Mouse (Mus musculus): ENCODE data around the gene Grik4. TPM values are rescaled to one million over a fixed set of nuclear protein-coding genes. Genes with fewer than 3 reads are reported as not detected.
A peak's percentile ranks its signal among the peaks of the same experiment; 100 is the strongest.

The Grik4 gene
- total and polyA plus RNA-seq, 2 experiments from 2014 or later, result 7.7 to 11.9 TPM

DNA sequence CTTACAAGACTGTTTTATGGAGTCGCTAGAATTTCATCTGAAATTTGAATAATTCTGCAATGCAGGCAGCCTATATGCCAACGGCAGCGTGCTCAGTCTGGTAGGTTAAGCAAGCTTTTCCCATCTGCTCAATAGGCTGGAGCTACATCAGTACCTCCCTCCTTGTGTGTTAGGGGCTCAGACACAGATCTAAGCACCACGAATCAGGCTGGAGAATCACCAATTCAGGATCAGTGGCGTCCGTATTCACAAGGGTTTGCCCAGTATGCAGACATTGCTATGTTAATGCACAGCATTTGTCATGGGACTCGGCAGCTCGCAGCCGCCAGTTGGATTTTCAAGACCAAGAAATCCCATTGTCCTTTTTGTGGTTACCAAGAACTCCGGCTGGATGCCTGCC, 399.8 kb downstream of the Grik4 start:
- peak overlapping the region; percentile 66; the same call in 1 of the 2 replicates for H3K27ac ChIP-seq (ENCODE audit: low read depth, low read length)
- no peak overlapping the region for H3K4me2 ChIP-seq (ENCODE audit: low read depth)
- H3K36me3 ChIP-seq (ENCODE audit: insufficient read depth), result no peaks in the 10 kb centered on the region
- H3K4me1 ChIP-seq (ENCODE audit: insufficient read depth), result no peaks in the 10 kb centered on the region; the same call in 1 of the 2 replicates
- ATAC-seq (peak; percentile 95), DNase-seq (peak; percentile 78)
- no peak overlapping the region for H3K4me3 ChIP-seq (ENCODE audit: low read depth, low read length)
- no peak overlapping the region for H3K9ac ChIP-seq
- H3K9me3 ChIP-seq (ENCODE audit: low read length), result no peaks in the 10 kb centered on the region
- H3K27me3 ChIP-seq (ENCODE audit: insufficient read depth, low read length), result no peaks in the 10 kb centered on the region
- no peak for TF ChIP-seq CTCF (IDR thresholded peaks at IDR 0.05; ENCODE audit: low read depth)
- WGBS, result 39% methylated on average over 10 of the region's 10 CpGs

DNA sequence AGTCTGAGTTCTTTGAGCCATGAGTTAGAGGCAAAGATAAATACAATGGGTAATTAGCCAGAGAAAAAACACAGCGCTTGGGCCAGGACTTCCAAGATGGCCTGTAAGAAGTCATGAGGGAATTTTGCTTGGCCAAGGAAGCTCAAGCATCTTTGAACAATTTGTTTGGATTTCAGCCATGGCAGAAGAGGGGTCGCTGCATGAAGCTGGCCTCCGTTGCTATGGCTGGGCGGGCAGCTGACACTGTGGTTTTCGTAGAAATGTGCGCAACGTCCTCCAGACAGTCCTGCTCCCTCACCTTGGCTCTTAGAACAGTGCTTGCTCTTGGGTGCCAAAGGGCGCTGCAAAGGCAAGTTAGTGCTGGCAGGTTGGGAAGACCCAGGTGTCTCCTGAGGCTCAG, 410.8 kb downstream of the Grik4 start:
- ATAC-seq (no peak), DNase-seq (no peak)
- peaks cover 19% of the 10 kb centered on the region; the same call in 1 of the 2 replicates for H3K4me1 ChIP-seq (ENCODE audit: insufficient read depth)
- H3K36me3 ChIP-seq (ENCODE audit: insufficient read depth), result no peaks in the 10 kb centered on the region
- H3K9ac ChIP-seq, result no peak overlapping the region
- TF ChIP-seq CTCF (IDR thresholded peaks at IDR 0.05; ENCODE audit: low read depth), result no peak
- 0 out of 2 replicates have a peak overlapping the region, but pooled peaks have one; percentile 59 for H3K27ac ChIP-seq (ENCODE audit: low read depth, low read length)
- no peak overlapping the region for H3K4me2 ChIP-seq (ENCODE audit: low read depth)
- no peak overlapping the region for H3K4me3 ChIP-seq (ENCODE audit: low read depth, low read length)
- 67% methylated on average over 8 of the region's 8 CpGs for WGBS
- H3K9me3 ChIP-seq (ENCODE audit: low read length), result no peaks in the 10 kb centered on the region
- H3K27me3 ChIP-seq (ENCODE audit: insufficient read depth, low read length), result no peaks in the 10 kb centered on the region

DNA sequence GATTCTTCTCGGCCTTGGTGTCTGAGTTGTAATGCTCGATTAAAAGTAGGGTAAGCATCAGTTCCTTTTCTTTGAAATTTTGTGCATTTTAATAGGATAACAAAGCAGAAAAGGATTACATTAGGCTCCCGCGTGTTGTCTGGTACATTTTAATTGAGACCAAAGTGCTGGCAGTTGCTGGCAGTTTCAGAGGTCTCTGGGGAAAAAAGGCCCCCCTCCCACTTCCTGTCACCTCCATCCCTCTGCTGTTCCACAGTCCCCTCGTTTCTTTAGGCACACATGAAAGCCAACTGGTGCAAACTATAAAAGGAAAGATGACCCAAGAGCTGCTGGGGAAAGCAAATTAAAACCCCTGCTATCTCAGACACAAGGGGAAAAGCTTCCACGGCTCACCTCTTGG, 411.3 kb downstream of the Grik4 start:
- Histone ChIP-seq H3K27ac (ENCODE audit: low read depth, low read length) (peak overlapping the region; percentile 59), H3K9ac (no peak overlapping the region), H3K4me2 (ENCODE audit: low read depth) (no peak overlapping the region), H3K36me3 (ENCODE audit: insufficient read depth) (no peaks in the 10 kb centered on the region), H3K4me1 (ENCODE audit: insufficient read depth) (peaks cover 19% of the 10 kb centered on the region; the same call in 1 of the 2 replicates), H3K27me3 (ENCODE audit: insufficient read depth, low read length) (no peaks in the 10 kb centered on the region), H3K4me3 (ENCODE audit: low read depth, low read length) (no peak overlapping the region), H3K9me3 (ENCODE audit: low read length) (no peaks in the 10 kb centered on the region)
- DNase-seq (no peak), ATAC-seq (no peak)
- WGBS, result 4% methylated on average over 6 of the region's 6 CpGs
- TF ChIP-seq CTCF (IDR thresholded peaks at IDR 0.05; ENCODE audit: low read depth), result no peak

DNA sequence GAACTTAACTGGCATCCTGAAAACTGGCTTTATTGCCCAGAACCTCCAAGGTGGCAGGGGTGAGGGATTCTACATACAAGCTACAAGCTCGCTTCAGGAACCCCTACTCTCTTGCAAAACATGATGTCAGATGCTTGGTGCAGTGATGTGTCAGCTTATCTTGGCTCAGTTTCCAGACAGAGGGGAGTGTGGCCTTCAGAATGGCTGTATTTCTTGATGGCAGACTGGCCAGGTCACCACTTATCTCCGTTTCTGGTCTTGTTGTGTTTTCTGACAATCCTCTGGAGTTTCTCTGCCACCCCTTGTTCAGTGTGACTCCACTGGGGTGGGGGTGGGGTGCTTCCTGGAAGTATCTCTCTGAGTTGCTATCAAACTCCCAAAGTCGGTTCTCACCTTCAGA, 412.3 kb downstream of the Grik4 start:
- Histone ChIP-seq H3K36me3 (ENCODE audit: insufficient read depth) (no peaks in the 10 kb centered on the region), H3K4me3 (ENCODE audit: low read depth, low read length) (no peak overlapping the region), H3K9me3 (ENCODE audit: low read length) (no peaks in the 10 kb centered on the region), H3K9ac (no peak overlapping the region), H3K27ac (ENCODE audit: low read depth, low read length) (0 out of 2 replicates have a peak overlapping the region, but pooled peaks have one; percentile 21), H3K4me2 (ENCODE audit: low read depth) (no peak overlapping the region), H3K4me1 (ENCODE audit: insufficient read depth) (peaks cover 19% of the 10 kb centered on the region; the same call in 1 of the 2 replicates), H3K27me3 (ENCODE audit: insufficient read depth, low read length) (no peaks in the 10 kb centered on the region)
- no peak for ATAC-seq
- TF ChIP-seq CTCF (IDR thresholded peaks at IDR 0.05; ENCODE audit: low read depth), result no peak
- DNase-seq, result no peak
- 51% methylated on average over 3 of the region's 3 CpGs for WGBS

DNA sequence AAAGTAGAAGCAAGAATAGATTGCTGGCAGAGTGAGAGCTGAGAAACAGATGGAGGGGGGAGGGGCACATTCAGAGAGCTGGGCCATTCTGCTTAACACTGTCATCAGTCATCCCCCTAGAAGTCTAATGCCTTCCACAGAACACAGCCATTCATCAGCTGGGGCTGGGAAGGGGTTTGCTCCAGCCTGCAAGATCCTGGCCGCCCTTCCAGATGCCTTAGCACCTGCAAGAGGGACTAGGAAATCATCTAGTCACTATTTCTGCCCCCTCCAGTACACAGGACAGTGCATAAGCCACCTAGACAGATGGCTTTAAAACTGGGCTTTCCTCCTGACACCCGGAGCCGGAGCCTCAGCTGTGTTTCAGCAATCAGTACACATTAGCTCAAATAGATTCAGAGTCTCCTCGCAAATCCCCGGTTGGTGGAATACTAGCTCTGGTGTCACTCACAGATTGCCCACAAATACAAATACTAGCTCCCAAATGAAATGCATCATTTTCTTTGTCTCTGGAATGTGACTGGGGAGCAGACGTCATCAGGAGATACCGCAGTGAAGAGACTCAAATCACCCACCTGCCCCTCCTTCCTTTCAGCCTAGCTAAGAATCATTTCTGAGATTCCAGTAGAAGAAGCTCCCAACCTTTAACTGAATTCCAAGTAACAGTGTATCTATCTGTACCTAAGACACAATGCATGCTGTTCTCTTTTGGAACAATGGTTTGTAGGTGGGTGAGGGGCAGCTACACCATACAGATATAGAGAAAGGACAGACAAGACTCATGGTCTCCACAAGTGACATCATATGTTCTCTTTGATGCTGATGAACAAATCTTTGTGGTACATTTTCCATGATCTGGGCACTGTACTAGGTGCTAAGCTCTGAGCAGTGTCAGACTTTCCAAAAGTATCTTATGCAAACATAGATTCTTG, 413.8 kb downstream of the Grik4 start:
- no peak overlapping the region for H3K9ac ChIP-seq
- 38% methylated on average over 7 of the region's 7 CpGs for WGBS
- no peaks in the 10 kb centered on the region for H3K27me3 ChIP-seq (ENCODE audit: insufficient read depth, low read length)
- peak overlapping the region; percentile 84 for H3K27ac ChIP-seq (ENCODE audit: low read depth, low read length)
- no peak overlapping the region for H3K4me2 ChIP-seq (ENCODE audit: low read depth)
- no peaks in the 10 kb centered on the region for H3K36me3 ChIP-seq (ENCODE audit: insufficient read depth)
- ATAC-seq (peak; percentile 89), DNase-seq (peak; percentile 82)
- no peaks in the 10 kb centered on the region for H3K9me3 ChIP-seq (ENCODE audit: low read length)
- peaks cover 19% of the 10 kb centered on the region; the same call in 1 of the 2 replicates for H3K4me1 ChIP-seq (ENCODE audit: insufficient read depth)
- TF ChIP-seq CTCF (IDR thresholded peaks at IDR 0.05; ENCODE audit: low read depth), result no peak
- H3K4me3 ChIP-seq (ENCODE audit: low read depth, low read length), result no peak overlapping the region

DNA sequence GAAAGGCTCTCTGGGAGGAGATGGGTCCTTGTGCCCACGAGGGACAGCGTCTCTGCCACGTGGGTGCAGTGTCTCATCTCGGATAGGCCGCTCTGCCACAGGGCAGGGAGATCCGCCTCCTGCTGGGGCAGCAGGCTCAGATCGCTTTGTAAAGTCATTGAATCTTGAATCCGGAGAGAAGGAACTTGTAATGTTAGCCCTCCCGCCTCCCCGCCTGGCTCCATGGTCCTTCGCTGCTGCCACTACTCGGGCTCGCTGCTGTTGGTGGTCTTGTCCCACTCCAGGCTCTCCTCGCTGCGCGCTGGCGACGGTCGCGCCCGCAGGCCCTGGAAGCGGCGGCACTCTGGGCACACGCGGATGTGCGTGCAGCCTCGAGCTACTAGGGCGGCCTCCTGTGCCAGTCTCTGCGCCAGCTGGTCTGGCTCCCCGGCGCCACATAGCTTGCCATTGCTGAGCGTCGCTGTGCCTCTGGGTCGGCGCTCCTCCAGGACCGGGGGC, 423.7 kb downstream of the Grik4 start:
- no peaks in the 10 kb centered on the region for H3K27me3 ChIP-seq (ENCODE audit: insufficient read depth, low read length)
- ATAC-seq (peak; percentile 94), DNase-seq (peak; percentile 80)
- H3K4me2 ChIP-seq (ENCODE audit: low read depth), result peak overlapping the region; percentile 65
- TF ChIP-seq CTCF (IDR thresholded peaks at IDR 0.05; ENCODE audit: low read depth), result peak; percentile 47
- no peaks in the 10 kb centered on the region for H3K36me3 ChIP-seq (ENCODE audit: insufficient read depth)
- H3K4me3 ChIP-seq (ENCODE audit: low read depth, low read length), result peak overlapping the region; percentile 28
- peak overlapping the region; percentile 46 for H3K9ac ChIP-seq
- H3K4me1 ChIP-seq (ENCODE audit: insufficient read depth), result 0 out of 2 replicates have a peak, but pooled peaks cover 9% of the 10 kb centered on the region
- WGBS, result 3% methylated on average over 36 of the region's 36 CpGs
- H3K27ac ChIP-seq (ENCODE audit: low read depth, low read length), result peak overlapping the region; percentile 70
- no peaks in the 10 kb centered on the region for H3K9me3 ChIP-seq (ENCODE audit: low read length)

DNA sequence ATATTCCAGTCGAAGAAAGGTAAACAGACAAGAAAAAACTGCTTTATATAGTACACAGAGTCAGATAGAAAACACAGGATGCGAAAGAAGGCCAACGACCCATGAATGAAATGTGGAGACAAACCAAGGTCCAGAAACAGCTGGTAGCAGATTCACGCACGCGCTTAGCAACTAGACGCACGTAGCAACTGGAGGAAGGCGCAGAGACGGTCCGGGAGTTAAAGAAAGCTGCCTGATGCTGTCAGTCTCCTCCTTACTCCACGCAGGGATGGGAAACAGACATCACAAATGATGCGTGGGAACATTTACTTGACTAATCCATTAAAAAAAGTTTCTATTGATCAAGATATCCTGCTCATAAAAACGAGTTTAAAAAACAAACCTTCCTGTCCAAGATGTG, 426.1 kb downstream of the Grik4 start:
- no peak overlapping the region for H3K9ac ChIP-seq
- no peaks in the 10 kb centered on the region for H3K9me3 ChIP-seq (ENCODE audit: low read length)
- ATAC-seq (no peak), DNase-seq (no peak)
- H3K4me3 ChIP-seq (ENCODE audit: low read depth, low read length), result no peak overlapping the region
- WGBS, result 57% methylated on average over 14 of the region's 14 CpGs
- no peak for TF ChIP-seq CTCF (IDR thresholded peaks at IDR 0.05; ENCODE audit: low read depth)
- no peaks in the 10 kb centered on the region for H3K27me3 ChIP-seq (ENCODE audit: insufficient read depth, low read length)
- no peak overlapping the region for H3K4me2 ChIP-seq (ENCODE audit: low read depth)
- no peaks in the 10 kb centered on the region for H3K36me3 ChIP-seq (ENCODE audit: insufficient read depth)
- H3K4me1 ChIP-seq (ENCODE audit: insufficient read depth), result 0 out of 2 replicates have a peak, but pooled peaks cover 12% of the 10 kb centered on the region
- no peak overlapping the region for H3K27ac ChIP-seq (ENCODE audit: low read depth, low read length)

Data from forebrain, postnatal 0 days (tissue).